Mouse (Mus musculus) liver, embryonic 13.5 days (tissue): ENCODE measurements at regions not wholly inside any gene's neighbourhood (a gene's known extent, or its start where the extent isn't known, plus 50 kb on each side); places are given as distances from the start of the nearest gene placed in this dataset.

Experiments
- ATAC-seq: fragments of 200-750 bp; cut with Nextera tagmentation; 2 replicates; pipeline ENCODE4 v1.8.0; 2017; ENCODE audit warnings: low read depth, mild to moderate bottlenecking, moderate number of reproducible peaks, moderate library complexity
- DNase-seq: peaks from one replicate; pipeline ENCODE4 v3.0.0; 2022
- H3K27ac ChIP-seq: fragments of 300-500 bp; sonication (generic); 2 replicates; pipeline ENCODE4 v1.5.1; 2015; ENCODE audit warnings: moderate library complexity, mild to moderate bottlenecking, inconsistent platforms
- H3K27me3 ChIP-seq: fragments of 300-500 bp; sonication (generic); 2 replicates; pipeline ENCODE4 v1.6.1; 2015; ENCODE audit warnings: mild to moderate bottlenecking, inconsistent platforms
- H3K36me3 ChIP-seq: fragments of 300-500 bp; sonication (generic); 2 replicates; pipeline ENCODE4 v1.6.1; 2015; ENCODE audit warnings: mild to moderate bottlenecking, inconsistent platforms
- H3K4me1 ChIP-seq: fragments of 300-500 bp; sonication (generic); replicated peaks from 2 replicates; pipeline ENCODE4 v1.6.1; 2015; ENCODE audit warnings: inconsistent platforms
- H3K4me2 ChIP-seq: fragments of 300-500 bp; sonication (generic); 2 replicates; pipeline ENCODE4 v1.6.1; 2015; ENCODE audit warnings: inconsistent platforms, mild to moderate bottlenecking, moderate library complexity
- H3K4me3 ChIP-seq: fragments of 300-500 bp; sonication (generic); replicated peaks from 2 replicates; pipeline ENCODE4 v1.5.1; 2015; ENCODE audit warnings: mild to moderate bottlenecking, inconsistent platforms
- H3K9ac ChIP-seq: fragments of 300-500 bp; sonication (generic); 2 replicates; pipeline ENCODE4 v1.6.1; 2015; ENCODE audit warnings: mild to moderate bottlenecking, inconsistent platforms
- H3K9me3 ChIP-seq: fragments of 300-500 bp; sonication (generic); replicated peaks from 2 replicates; pipeline ENCODE4 v1.6.1; 2016; ENCODE audit warnings: inconsistent platforms
- whole genome bisulfite sequencing: fragments of 180-500 bp; shearing (Covaris S2); methylation state at CpG from one replicate; pipeline ENCODE4 v1.1.7; 2015; ENCODE audit not compliant: insufficient replicate concordance; 5-methylcytosine and 5-hydroxymethylcytosine counted together

DNA sequence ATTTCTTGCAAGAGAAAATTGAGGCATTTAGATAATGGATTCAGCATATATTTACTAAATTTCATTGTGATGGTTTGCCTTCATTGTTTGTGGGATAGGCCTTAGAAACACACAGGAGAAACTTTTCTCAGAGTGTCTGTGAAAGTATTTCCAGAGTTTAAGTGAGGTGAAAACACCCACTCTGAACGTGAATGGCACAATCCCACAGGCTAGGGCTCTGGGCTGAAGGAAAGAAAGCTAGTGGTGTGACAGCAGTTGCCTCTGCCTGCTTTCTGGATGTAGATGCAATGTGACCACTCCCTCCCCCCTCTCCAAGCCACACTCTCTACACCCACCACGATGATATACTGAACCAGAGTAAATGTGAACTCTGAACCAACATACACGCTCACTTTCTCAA is 672.4 kb upstream of the Tbl1xr1 start:
- Histone ChIP-seq H3K4me3 (no peak overlapping the region), H3K36me3 (no peaks in the 10 kb centered on the region), H3K4me2 (no peak overlapping the region), H3K27me3 (no peaks in the 10 kb centered on the region), H3K4me1 (no peaks in the 10 kb centered on the region), H3K27ac (no peak overlapping the region), H3K9ac (no peak overlapping the region), H3K9me3 (no peaks in the 10 kb centered on the region)
- no peak for DNase-seq
- no peak for ATAC-seq
- 49% methylated on average over 3 of the region's 3 CpGs for WGBS

DNA sequence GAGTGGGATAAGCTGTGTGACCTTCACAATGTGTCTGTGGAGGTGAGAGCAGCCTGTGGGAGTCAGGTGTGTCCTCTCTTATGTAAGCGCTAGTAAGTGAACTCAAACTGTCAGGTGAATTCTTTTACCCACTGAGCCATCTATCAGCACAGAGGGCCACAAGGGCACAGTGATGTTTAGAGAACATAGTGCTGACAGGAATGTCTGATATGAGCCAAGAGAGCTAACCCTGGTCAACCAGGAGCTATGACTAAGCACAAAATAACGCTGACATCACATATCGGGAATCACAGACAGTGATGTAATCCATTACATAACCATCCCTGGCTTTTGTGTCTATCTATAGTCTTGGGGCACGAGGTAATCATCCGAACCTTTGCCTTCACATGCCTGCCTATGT is 669.4 kb upstream of the Tbl1xr1 start:
- Histone ChIP-seq H3K36me3 (no peaks in the 10 kb centered on the region), H3K27ac (no peak overlapping the region), H3K9me3 (no peaks in the 10 kb centered on the region), H3K4me2 (no peak overlapping the region), H3K27me3 (no peaks in the 10 kb centered on the region), H3K4me1 (no peaks in the 10 kb centered on the region), H3K9ac (no peak overlapping the region), H3K4me3 (no peak overlapping the region)
- WGBS, result 64% methylated on average over 5 of the region's 5 CpGs
- ATAC-seq (no peak), DNase-seq (no peak)

GRCm38 (mm10) chr3:21412010-21412409 is 664.4 kb upstream of the Tbl1xr1 start:
- WGBS, result 49% methylated on average over 2 of the region's 2 CpGs
- Histone ChIP-seq H3K27me3 (no peaks in the 10 kb centered on the region), H3K4me2 (no peak overlapping the region), H3K4me3 (no peak overlapping the region), H3K4me1 (no peaks in the 10 kb centered on the region), H3K9me3 (no peaks in the 10 kb centered on the region), H3K36me3 (no peaks in the 10 kb centered on the region), H3K9ac (no peak overlapping the region), H3K27ac (no peak overlapping the region)
- no peak for ATAC-seq
- DNase-seq, result no peak

DNA sequence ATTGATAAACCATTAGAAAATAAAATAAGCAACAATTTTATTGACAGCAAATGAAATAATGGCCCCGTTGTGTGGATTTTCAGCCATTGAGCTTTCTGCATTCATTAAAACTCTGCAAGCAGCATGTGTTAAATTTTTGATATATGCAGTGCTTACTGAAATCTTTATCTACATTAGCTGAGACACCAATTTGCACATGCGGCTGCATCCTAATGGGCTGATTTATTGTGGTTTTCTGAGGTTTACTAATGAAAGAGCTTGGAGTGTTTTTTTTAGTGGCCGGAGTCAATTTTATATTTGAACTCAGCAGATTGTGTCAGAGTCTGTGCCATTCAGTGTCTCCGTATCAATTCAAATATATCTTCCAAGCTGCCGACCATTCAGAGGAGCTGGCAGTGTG is 653.3 kb upstream of the Tbl1xr1 start:
- Histone ChIP-seq H3K9ac (no peak overlapping the region), H3K27ac (no peak overlapping the region), H3K9me3 (no peaks in the 10 kb centered on the region), H3K27me3 (no peaks in the 10 kb centered on the region), H3K36me3 (no peaks in the 10 kb centered on the region), H3K4me2 (no peak overlapping the region), H3K4me3 (no peak overlapping the region), H3K4me1 (no peaks in the 10 kb centered on the region)
- 69% methylated on average over 5 of the region's 5 CpGs for WGBS
- DNase-seq (no peak), ATAC-seq (no peak)

DNA sequence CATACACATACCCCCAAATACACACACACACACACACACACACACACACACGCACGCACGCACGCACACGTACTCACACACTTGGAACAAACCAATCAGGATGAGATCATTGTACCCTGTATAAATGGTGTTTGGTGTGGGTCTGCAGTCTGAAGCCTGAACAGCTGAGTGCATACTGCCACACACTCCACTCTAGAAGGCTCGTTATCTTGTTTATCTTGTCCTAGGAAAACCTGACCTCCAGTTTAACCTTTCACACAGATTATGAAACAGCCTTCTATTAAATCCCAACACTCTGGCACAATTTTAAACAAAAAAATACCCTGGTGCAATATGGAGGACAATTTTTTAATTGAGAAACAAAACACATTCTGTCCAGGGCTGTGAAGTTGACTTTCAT is 649.9 kb upstream of the Tbl1xr1 start:
- ATAC-seq (0 out of 2 replicates have a peak, but pooled peaks have one; percentile 34), DNase-seq (no peak)
- 68% methylated on average over 6 of the region's 6 CpGs for WGBS
- Histone ChIP-seq H3K9ac (no peak overlapping the region), H3K27me3 (no peaks in the 10 kb centered on the region), H3K4me3 (no peak overlapping the region), H3K27ac (no peak overlapping the region), H3K9me3 (no peaks in the 10 kb centered on the region), H3K4me1 (no peaks in the 10 kb centered on the region), H3K4me2 (no peak overlapping the region), H3K36me3 (no peaks in the 10 kb centered on the region)

GRCm38 (mm10) chr3:21427408-21428031 is 648.9 kb upstream of the Tbl1xr1 start:
- Histone ChIP-seq H3K9me3 (no peaks in the 10 kb centered on the region), H3K27me3 (no peaks in the 10 kb centered on the region), H3K27ac (no peak overlapping the region), H3K9ac (no peak overlapping the region), H3K4me3 (no peak overlapping the region), H3K36me3 (no peaks in the 10 kb centered on the region), H3K4me1 (no peaks in the 10 kb centered on the region), H3K4me2 (no peak overlapping the region)
- 59% methylated on average over 6 of the region's 6 CpGs for WGBS
- ATAC-seq (no peak), DNase-seq (no peak)

- Histone ChIP-seq H3K4me3 (no peak overlapping the region), H3K36me3 (no peaks in the 10 kb centered on the region), H3K9me3 (no peaks in the 10 kb centered on the region), H3K4me2 (no peak overlapping the region), H3K27me3 (no peaks in the 10 kb centered on the region), H3K27ac (no peak overlapping the region), H3K9ac (no peak overlapping the region), H3K4me1 (no peaks in the 10 kb centered on the region)
- DNase-seq (no peak), ATAC-seq (no peak)
- 10% methylated on average over 2 of the region's 2 CpGs for WGBS
Measured at GRCm38 (mm10) chr3:21428120-21428519, 648.3 kb upstream of the Tbl1xr1 start.

- Histone ChIP-seq H3K27ac (no peak overlapping the region), H3K9ac (no peak overlapping the region), H3K4me3 (no peak overlapping the region), H3K9me3 (no peaks in the 10 kb centered on the region), H3K27me3 (no peaks in the 10 kb centered on the region), H3K4me2 (no peak overlapping the region), H3K4me1 (no peaks in the 10 kb centered on the region), H3K36me3 (no peaks in the 10 kb centered on the region)
- ATAC-seq (no peak), DNase-seq (no peak)
- 59% methylated on average over 4 of the region's 4 CpGs for WGBS
Measured at GRCm38 (mm10) chr3:21464245-21464644, 612.2 kb upstream of the Tbl1xr1 start.

GRCm38 (mm10) chr3:21466113-21466645 is 610.3 kb upstream of the Tbl1xr1 start:
- no peaks in the 10 kb centered on the region for H3K4me1 ChIP-seq
- no peaks in the 10 kb centered on the region for H3K9me3 ChIP-seq
- H3K9ac ChIP-seq, result no peak overlapping the region
- no peak overlapping the region for H3K4me3 ChIP-seq
- H3K27me3 ChIP-seq, result no peaks in the 10 kb centered on the region
- no peak overlapping the region for H3K27ac ChIP-seq
- no peak overlapping the region for H3K4me2 ChIP-seq
- DNase-seq (no peak), ATAC-seq (no peak)
- 49% methylated on average over 7 of the region's 7 CpGs for WGBS
- no peaks in the 10 kb centered on the region for H3K36me3 ChIP-seq

DNA sequence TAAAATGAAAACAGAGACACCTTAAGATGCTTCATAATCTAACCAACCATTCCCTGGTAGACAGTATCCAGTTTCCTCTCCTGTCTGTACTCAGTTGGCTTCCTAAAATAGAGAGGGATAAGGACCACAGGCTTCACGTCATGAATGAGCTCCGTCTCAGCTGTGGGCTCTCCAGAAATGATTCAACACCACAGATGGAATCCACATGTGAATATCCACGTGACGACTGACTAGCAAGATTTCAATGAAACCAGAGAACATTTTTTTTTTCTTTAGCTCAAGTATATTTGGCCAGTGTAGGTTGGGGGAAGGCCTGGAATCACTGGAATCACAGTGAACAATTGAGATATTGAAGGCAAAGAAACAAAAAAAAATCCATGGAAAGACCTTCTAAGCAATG is 599.1 kb upstream of the Tbl1xr1 start:
- H3K4me2 ChIP-seq, result no peak overlapping the region
- H3K4me1 ChIP-seq, result no peaks in the 10 kb centered on the region
- no peak overlapping the region for H3K4me3 ChIP-seq
- 59% methylated on average over 4 of the region's 4 CpGs for WGBS
- DNase-seq, result no peak
- H3K36me3 ChIP-seq, result no peaks in the 10 kb centered on the region
- no peak overlapping the region for H3K9ac ChIP-seq
- no peaks in the 10 kb centered on the region for H3K27me3 ChIP-seq
- ATAC-seq, result no peak
- H3K9me3 ChIP-seq, result no peaks in the 10 kb centered on the region
- H3K27ac ChIP-seq, result no peak overlapping the region

DNA sequence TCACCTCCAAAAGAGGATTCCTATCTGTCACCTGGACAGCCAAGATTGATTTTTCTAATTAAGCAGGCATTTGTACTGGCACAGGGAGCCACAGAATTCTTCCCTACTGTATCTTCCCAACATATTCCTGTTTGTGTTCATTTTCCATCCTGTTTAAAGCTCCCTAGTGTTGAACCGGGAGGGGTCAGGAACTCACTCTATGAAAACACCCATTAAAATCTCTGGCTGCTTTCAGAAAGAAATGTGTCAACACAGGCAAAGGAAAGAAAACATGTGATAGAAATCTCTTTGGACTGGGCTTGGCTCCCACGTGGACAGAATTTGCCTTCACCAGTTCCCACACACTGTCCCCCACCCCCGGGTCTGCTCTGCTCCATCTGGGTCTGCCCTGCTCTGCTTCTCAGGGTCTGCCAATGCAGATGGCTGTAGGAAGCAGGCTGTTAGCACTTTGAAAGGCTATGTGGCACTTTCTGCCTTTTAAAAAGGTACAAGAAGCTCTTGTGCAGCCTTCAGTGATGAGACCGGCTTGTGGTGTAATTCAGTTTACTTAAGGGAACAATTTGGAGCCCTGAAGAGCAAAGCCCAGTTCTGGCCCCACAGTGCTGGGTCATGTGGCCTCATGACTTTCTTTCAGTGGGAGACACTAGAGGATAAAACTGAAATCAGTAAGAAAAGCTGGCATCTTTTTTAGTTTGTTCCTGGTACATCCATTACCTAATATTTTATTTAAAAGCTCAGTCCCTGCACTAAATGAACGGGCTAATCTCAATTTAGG is 597.2 kb upstream of the Tbl1xr1 start:
- Histone ChIP-seq H3K9me3 (no peaks in the 10 kb centered on the region), H3K4me2 (no peak overlapping the region), H3K9ac (no peak overlapping the region), H3K4me1 (no peaks in the 10 kb centered on the region), H3K36me3 (no peaks in the 10 kb centered on the region), H3K27me3 (no peaks in the 10 kb centered on the region), H3K4me3 (no peak overlapping the region), H3K27ac (no peak overlapping the region)
- ATAC-seq (no peak), DNase-seq (no peak)
- 45% methylated on average over 5 of the region's 5 CpGs for WGBS

GRCm38 (mm10) chr3:21479846-21480245 is 596.6 kb upstream of the Tbl1xr1 start:
- DNase-seq (no peak), ATAC-seq (no peak)
- H3K9me3 ChIP-seq, result no peaks in the 10 kb centered on the region
- no peak overlapping the region for H3K4me2 ChIP-seq
- H3K36me3 ChIP-seq, result no peaks in the 10 kb centered on the region
- no peaks in the 10 kb centered on the region for H3K4me1 ChIP-seq
- H3K27ac ChIP-seq, result no peak overlapping the region
- H3K27me3 ChIP-seq, result no peaks in the 10 kb centered on the region
- no peak overlapping the region for H3K9ac ChIP-seq
- H3K4me3 ChIP-seq, result no peak overlapping the region
